Comparison of ENCODE assay signal across 8 mouse cellular contexts in genomic region chr17:72781786-72782185, GRCm38 (mm10). TPM values are rescaled to one million over a fixed set of nuclear protein-coding genes. Genes with fewer than 3 reads are reported as not detected.
DNase-seq lines count a peak whose midpoint lies in the region; ATAC-seq and TF ChIP-seq lines count a peak whose summit lies in the region.

No protein-coding gene starts in this region.

- peak; percentile 80 for TF ChIP-seq CTCF in bone marrow, adult 2 months (IDR thresholded peaks at IDR 0.05; ENCODE audit: control insufficient read depth, insufficient read depth, low read length)
- peak; percentile 78 for TF ChIP-seq CTCF in embryonic fibroblast, embryonic 13.5 days (IDR thresholded peaks at IDR 0.05; ENCODE audit: borderline replicate concordance, insufficient read depth, low read length)

- DNase-seq in intestine, embryonic 14.5 days (ENCODE audit: low spot score), result peak; percentile 87
- DNase-seq in left cerebral cortex, adult 11 months (ENCODE audit: low spot score), result peak; percentile 62
- peak; percentile 53 for DNase-seq in midbrain, embryonic 10.5 days (ENCODE audit: low spot score)
- DNase-seq in skeletal muscle tissue, adult 2 months (ENCODE audit: low read depth, low spot score), result peak; percentile 18

- ATAC-seq in intestine, embryonic 14.5 days (replicated peaks; ENCODE audit: low FRiP score, low TSS enrichment, low read depth), result no peak
- no peak for ATAC-seq in intestine, embryonic 15.5 days
- peak; percentile 91 to 96 for ATAC-seq in hematopoietic stem cell, adult 5-6 weeks (replicated peaks in 1 of 2; ENCODE audit: insufficient read depth in 1 of 2, low FRiP score in 2 of 2, low TSS enrichment in 1 of 2, low read depth in 1 of 2, poor library complexity in 2 of 2, severe bottlenecking in 2 of 2)

- H3K9me3 ChIP-seq in intestine, embryonic 14.5 days (ENCODE audit: control insufficient read depth, low read length), result no peaks in the 10 kb centered on the region
- no peaks in the 10 kb centered on the region for H3K9me3 ChIP-seq in intestine, embryonic 15.5 days
- no peaks in the 10 kb centered on the region for H3K9me3 ChIP-seq in midbrain, embryonic 10.5 days (replicated peaks)

- no peak overlapping the region for H3K9ac ChIP-seq in intestine, embryonic 14.5 days (ENCODE audit: low read length)
- no peak overlapping the region for H3K9ac ChIP-seq in intestine, embryonic 15.5 days

- 26% methylated on average over 6 of the region's 6 CpGs for WGBS in intestine, embryonic 14.5 days
- 14% methylated on average over 6 of the region's 6 CpGs for WGBS in intestine, embryonic 15.5 days
- 9% methylated on average over 6 of the region's 6 CpGs for WGBS in bone marrow, adult 2 months
- WGBS in midbrain, embryonic 10.5 days, result 31% methylated on average over 6 of the region's 6 CpGs

- no peaks in the 10 kb centered on the region for H3K4me1 ChIP-seq in intestine, embryonic 14.5 days (replicated peaks; ENCODE audit: control insufficient read depth, insufficient read depth, low read length)
- no peaks in the 10 kb centered on the region for H3K4me1 ChIP-seq in intestine, embryonic 15.5 days (replicated peaks)
- H3K4me1 ChIP-seq in bone marrow, adult 2 months (ENCODE audit: control insufficient read depth, insufficient read depth, low read length), result no peaks in the 10 kb centered on the region; the same call in 1 of the 2 replicates
- no peaks in the 10 kb centered on the region for H3K4me1 ChIP-seq in embryonic fibroblast, embryonic 13.5 days (ENCODE audit: control insufficient read depth, insufficient read depth, low read length)
- H3K4me1 ChIP-seq in midbrain, embryonic 10.5 days, result no peaks in the 10 kb centered on the region

- TF ChIP-seq POLR2A in bone marrow, adult 2 months (IDR thresholded peaks at IDR 0.05; ENCODE audit: borderline replicate concordance, control insufficient read depth, low read depth, low read length), result no peak
- no peak for TF ChIP-seq POLR2A in embryonic fibroblast, embryonic 13.5 days (IDR thresholded peaks at IDR 0.05; ENCODE audit: low read depth, low read length)

- H3K4me3 ChIP-seq in intestine, embryonic 14.5 days (ENCODE audit: low read depth, low read length), result no peak overlapping the region
- H3K4me3 ChIP-seq in intestine, embryonic 15.5 days (replicated peaks), result no peak overlapping the region
- H3K4me3 ChIP-seq in bone marrow, adult 2 months (replicated peaks; ENCODE audit: control insufficient read depth, low read depth, low read length), result no peak overlapping the region
- H3K4me3 ChIP-seq in embryonic fibroblast, embryonic 13.5 days (ENCODE audit: insufficient read depth, low read length), result no peak overlapping the region
- no peak overlapping the region for H3K4me3 ChIP-seq in midbrain, embryonic 10.5 days

- H3K4me2 ChIP-seq in intestine, embryonic 14.5 days (ENCODE audit: low read length), result no peak overlapping the region
- H3K4me2 ChIP-seq in intestine, embryonic 15.5 days (replicated peaks), result no peak overlapping the region

- no peaks in the 10 kb centered on the region for H3K27me3 ChIP-seq in intestine, embryonic 14.5 days (replicated peaks; ENCODE audit: control insufficient read depth, insufficient read depth, low read length)
- no peaks in the 10 kb centered on the region for H3K27me3 ChIP-seq in intestine, embryonic 15.5 days (replicated peaks)
- no peaks in the 10 kb centered on the region for H3K27me3 ChIP-seq in midbrain, embryonic 10.5 days (ENCODE audit: low read depth, poor library complexity, severe bottlenecking)

- H3K36me3 ChIP-seq in intestine, embryonic 14.5 days (ENCODE audit: control insufficient read depth, insufficient read depth, low read length), result no peaks in the 10 kb centered on the region
- no peaks in the 10 kb centered on the region for H3K36me3 ChIP-seq in intestine, embryonic 15.5 days
- H3K36me3 ChIP-seq in midbrain, embryonic 10.5 days, result no peaks in the 10 kb centered on the region

- H3K27ac ChIP-seq in intestine, embryonic 14.5 days (ENCODE audit: low read depth), result no peak overlapping the region
- no peak overlapping the region for H3K27ac ChIP-seq in intestine, embryonic 15.5 days
- H3K27ac ChIP-seq in bone marrow, adult 2 months (ENCODE audit: control insufficient read depth, insufficient read depth, low read depth, low read length, poor library complexity), result no peak overlapping the region
- H3K27ac ChIP-seq in embryonic fibroblast, embryonic 13.5 days (ENCODE audit: insufficient read depth, low read length), result no peak overlapping the region
- no peak overlapping the region for H3K27ac ChIP-seq in midbrain, embryonic 10.5 days (replicated peaks)

RNA-seq across cellular contexts. Expression of gene Ypel5, which starts 54.5 kb away (rescaled TPM):
- polyA plus RNA-seq in intestine, embryonic 14.5 days (2014; fragmentation: Nextera tagmentation; extraction: Ambion mirVana), result 35.9 and 39.1 TPM in 2 replicates
- polyA plus RNA-seq in intestine, embryonic 15.5 days (2015; fragmentation: Nextera tagmentation; extraction: Ambion mirVana), result 35.5 and 38.9 TPM in 2 replicates
- 62.9 and 68.6 TPM in 2 replicates for polyA plus RNA-seq in bone marrow, adult 2 months (2011; ENCODE audit: insufficient read depth, insufficient read length, low replicate concordance, missing spikeins)
- 61.7 and 74.5 TPM in 2 replicates for polyA plus RNA-seq in embryonic fibroblast, embryonic 13.5 days (2011; ENCODE audit: insufficient read length, low read depth, missing spikeins)
- 42.8 and 55.5 TPM in 2 replicates for total RNA-seq in hematopoietic stem cell, adult 5-6 weeks (2017)
- 31.9 and 41.2 TPM in 2 replicates for polyA plus RNA-seq in midbrain, embryonic 10.5 days (2016; fragmentation: Nextera tagmentation; extraction: Ambion mirVana)

Comparison
In these comparisons a context has a peak if more than half of its experiments do, and no peak if none do; other contexts are left out.
1. ATAC-seq: peak in hematopoietic stem cell, adult 5-6 weeks (2 of 2); none in intestine, embryonic 14.5 days (single experiment) and intestine, embryonic 15.5 days (single experiment).
2. DNase-seq: peak in every context shown above with its lines; median percentile 87 in intestine, embryonic 14.5 days; 62 in left cerebral cortex, adult 11 months; 53 in midbrain, embryonic 10.5 days; 18 in skeletal muscle tissue, adult 2 months.